Mouse (Mus musculus) urinary bladder, adult 2 months (tissue): Measurements from ENCODE around the gene Rbm12. TPM values are rescaled to one million over a fixed set of nuclear protein-coding genes. Genes with fewer than 3 reads are reported as not detected.
A peak's percentile ranks its signal among the peaks of the same experiment; 100 is the strongest.

Experiments used
- DNase-seq: peaks from one replicate; pipeline ENCODE4 v3.0.0; 2022; ENCODE audit warnings: low spot score
- polyA plus RNA-seq: library from polyadenylated mRNA; depleted of rRNA; stranded (reverse); fragments of >200 nt; gene quantifications from 2 replicates; pipeline ENCODE4 v1.2.3, GENCODE M21; 2012; rRNA removed

Rbm12 gene
- polyA plus RNA-seq, 1 experiment, result 4.6 TPM

- no peak for DNase-seq
Observed at GRCm38 (mm10) chr2:156079674-156080073, 32.1 kb downstream of the Rbm12 start.

GRCm38 (mm10) chr2:156079183-156079560 lies 32.6 kb downstream of the Rbm12 start:
- no peak for DNase-seq

- no peak for DNase-seq
Observed at GRCm38 (mm10) chr2:156078421-156079182, 33.2 kb downstream of the Rbm12 start.

- no peak for DNase-seq
Observed at GRCm38 (mm10) chr2:156077461-156077860, 34.3 kb downstream of the Rbm12 start.

GRCm38 (mm10) chr2:156073725-156074124 lies 38.1 kb downstream of the Rbm12 start:
- DNase-seq, result no peak

GRCm38 (mm10) chr2:156071236-156071635 lies 40.5 kb downstream of the Rbm12 start:
- DNase-seq, result no peak

GRCm38 (mm10) chr2:156067916-156068315 lies 43.9 kb downstream of the Rbm12 start:
- no peak for DNase-seq

- no peak for DNase-seq
Observed at GRCm38 (mm10) chr2:156066126-156066525, 45.7 kb downstream of the Rbm12 start.

- DNase-seq, result peak; percentile 72
Observed at GRCm38 (mm10) chr2:156065099-156066041, 46.4 kb downstream of the Rbm12 start, which contains the start of gene Spag4. TSS of gene Spag4 (plus strand) at chr2:156065175.

- peak; percentile 51 for DNase-seq
Observed at GRCm38 (mm10) chr2:156052816-156053215, 59.0 kb downstream of the Rbm12 start, which contains the start of gene Fer1l4. TSS of gene Fer1l4 (minus strand) at chr2:156052947.

GRCm38 (mm10) chr2:156047929-156048328 lies 63.8 kb downstream of the Rbm12 start:
- no peak for DNase-seq

GRCm38 (mm10) chr2:156042903-156043302 lies 68.9 kb downstream of the Rbm12 start:
- no peak for DNase-seq

Other genes starting within 250 kb of the Rbm12 start
- gene Uqcc1, start 181.7 kb downstream of the Rbm12 start, polyA plus RNA-seq, result 47.0 and 60.2 TPM in 2 replicates
- gene Gm15557, start 171.2 kb downstream of the Rbm12 start, polyA plus RNA-seq, result not detected in 2 replicates
- 1.5 and 1.7 TPM in 2 replicates for gene Gdf5, start 166.6 kb downstream of the Rbm12 start, polyA plus RNA-seq
- gene Cep250, start 155.5 kb downstream of the Rbm12 start, polyA plus RNA-seq, result 11.7 and 13.4 TPM in 2 replicates
- gene 6430550D23Rik, start 104.0 kb downstream of the Rbm12 start, polyA plus RNA-seq, result 2.3 and 4.7 TPM in 2 replicates
- 190 and 196 TPM in 2 replicates for gene Ergic3, start 103.9 kb downstream of the Rbm12 start, polyA plus RNA-seq
- gene Fer1l4, start 59.0 kb downstream of the Rbm12 start, polyA plus RNA-seq, result 121 and 126 TPM in 2 replicates
- gene Spag4, start 46.8 kb downstream of the Rbm12 start, polyA plus RNA-seq, result 4.4 and 5.1 TPM in 2 replicates
- gene Cpne1, start within 50 bp of the Rbm12 start, polyA plus RNA-seq, result 46.2 and 60.5 TPM in 2 replicates
- 4.2 and 5.1 TPM in 2 replicates for gene Gm28036, start 15.1 kb upstream of the Rbm12 start, polyA plus RNA-seq
- 210 and 265 TPM in 2 replicates for gene Romo1, start 32.1 kb upstream of the Rbm12 start, polyA plus RNA-seq
- 38.6 and 49.2 TPM in 2 replicates for gene Nfs1, start 32.2 kb upstream of the Rbm12 start, polyA plus RNA-seq
- 131 and 161 TPM in 2 replicates for gene Rbm39, start 68.3 kb upstream of the Rbm12 start, polyA plus RNA-seq
- gene Phf20, start 84.5 kb upstream of the Rbm12 start, polyA plus RNA-seq, result 13.2 and 15.4 TPM in 2 replicates
- 3.4 and 4.5 TPM in 2 replicates for gene Cnbd2, start 200.3 kb upstream of the Rbm12 start, polyA plus RNA-seq
- gene Scand1, start 200.7 kb upstream of the Rbm12 start, polyA plus RNA-seq, result 71.0 and 72.5 TPM in 2 replicates